Mouse (Mus musculus) MEL (cell line): Measurements from ENCODE around the gene AC124108.1. TPM values are rescaled to one million over a fixed set of nuclear protein-coding genes. Genes with fewer than 3 reads are reported as not detected.

Experiments used
- DNase-seq: peaks from one replicate; pipeline ENCODE4 v3.0.0; 2011; ENCODE audit warnings: low read depth, low spot score
- H3K27ac ChIP-seq: 2 replicates; pipeline ENCODE4 v1.5.1; 2012; ENCODE audit warnings: low read depth, mild to moderate bottlenecking, control low read depth, low read length, moderate library complexity; ENCODE audit not compliant: control insufficient read depth
- H3K27me3 ChIP-seq, 2 experiments: fragments of 150-350 bp in 1 of 2; sonication (generic) in 1 of 2; 2 replicates each; pipeline ENCODE4 v1.6.1; 2012; ENCODE audit warnings: low read length in 2 of 2, mild to moderate bottlenecking in 2 of 2, improper control_type of control experiment in 1 of 2, moderate library complexity in 1 of 2; ENCODE audit not compliant: insufficient read depth in 2 of 2, control insufficient read depth in 1 of 2
- H3K36me3 ChIP-seq, 2 experiments: 2 replicates each; pipeline ENCODE4 v1.6.1; 2012 to 2014; ENCODE audit warnings: low read length in 2 of 2, improper control_type of control experiment in 1 of 2, inconsistent platforms in 1 of 2, mild to moderate bottlenecking in 1 of 2; ENCODE audit not compliant: insufficient read depth in 2 of 2, control insufficient read depth in 1 of 2
- H3K4me1 ChIP-seq, 2 experiments: fragments of 150-350 bp in 1 of 2; sonication (generic) in 1 of 2; 2 replicates each; pipeline ENCODE4 v1.6.1; 2012; ENCODE audit warnings: low read length in 2 of 2, improper control_type of control experiment in 1 of 2, mild to moderate bottlenecking in 1 of 2; ENCODE audit not compliant: insufficient read depth in 2 of 2, control insufficient read depth in 1 of 2
- H3K4me3 ChIP-seq, 2 experiments: fragments of 150-350 bp in 1 of 2; sonication (generic) in 1 of 2; 2 replicates each; pipeline ENCODE4 v1.5.1; 2012; ENCODE audit warnings: low read depth in 2 of 2, low read length in 2 of 2, mild to moderate bottlenecking in 2 of 2, moderate library complexity in 2 of 2, control low read depth in 1 of 2, improper control_type of control experiment in 1 of 2; ENCODE audit not compliant: control insufficient read depth in 1 of 2, insufficient read depth in 1 of 2
- H3K79me2 ChIP-seq: 2 replicates; pipeline ENCODE4 v1.6.1; 2012; ENCODE audit warnings: mild to moderate bottlenecking, low read length, moderate library complexity; ENCODE audit not compliant: control insufficient read depth, poor library complexity, insufficient read depth
- H3K9ac ChIP-seq: 2 replicates; pipeline ENCODE4 v1.6.1; 2012; ENCODE audit warnings: low read depth, mild to moderate bottlenecking, control low read depth, low read length, moderate library complexity; ENCODE audit not compliant: control insufficient read depth, poor library complexity, severe bottlenecking
- H3K9me3 ChIP-seq: fragments of 150-350 bp; sonication (generic); replicated peaks from 2 replicates; pipeline ENCODE4 v1.6.1; 2012; ENCODE audit warnings: mild to moderate bottlenecking, low read length, improper control_type of control experiment, moderate library complexity; ENCODE audit not compliant: insufficient read depth
- BHLHE40 ChIP-seq: IDR thresholded peaks from 2 replicates; pipeline ENCODE4 v1.6.1; 2012; ENCODE audit warnings: low read depth, mild to moderate bottlenecking, inconsistent platforms, low read length, improper control_type of control experiment, borderline replicate concordance
- CHD2 ChIP-seq: IDR thresholded peaks from 2 replicates; pipeline ENCODE4 v1.6.1; 2011; ENCODE audit warnings: low read length, improper control_type of control experiment
- E2F4 ChIP-seq: IDR thresholded peaks from 2 replicates; pipeline ENCODE4 v1.6.1; 2011; ENCODE audit warnings: low read depth, low read length, improper control_type of control experiment, borderline replicate concordance
- ELF1 ChIP-seq: IDR thresholded peaks from 2 replicates; pipeline ENCODE4 v1.6.1; 2014; ENCODE audit warnings: low read depth, mild to moderate bottlenecking, inconsistent platforms, low read length, improper control_type of control experiment, moderate library complexity
- ETS1 ChIP-seq: IDR thresholded peaks from 2 replicates; pipeline ENCODE4 v1.6.1; 2012; ENCODE audit warnings: low read depth, mild to moderate bottlenecking, inconsistent platforms, low read length, improper control_type of control experiment, moderate library complexity
- GATA1 ChIP-seq: IDR thresholded peaks from 2 replicates; pipeline ENCODE4 v1.6.1; 2011; ENCODE audit warnings: low read depth, low read length, improper control_type of control experiment
- HCFC1 ChIP-seq: IDR thresholded peaks from 2 replicates; pipeline ENCODE4 v1.6.1; 2012; ENCODE audit warnings: low read depth, mild to moderate bottlenecking, inconsistent platforms, low read length, improper control_type of control experiment, moderate library complexity
- KAT2A ChIP-seq: conservative IDR thresholded peaks from 2 replicates; pipeline ENCODE4 v1.6.1; 2012; ENCODE audit warnings: low read depth, low read length, improper control_type of control experiment, inconsistent platforms
- MXI1 ChIP-seq: IDR thresholded peaks from 2 replicates; pipeline ENCODE4 v1.6.1; 2011; ENCODE audit warnings: mild to moderate bottlenecking, low read depth, low read length, improper control_type of control experiment
- MYC ChIP-seq: IDR thresholded peaks from 2 replicates; pipeline ENCODE4 v1.6.1; 2011; ENCODE audit warnings: low read depth, mild to moderate bottlenecking, low read length, improper control_type of control experiment, moderate library complexity
- NELFE ChIP-seq: IDR thresholded peaks from 2 replicates; pipeline ENCODE4 v1.6.1; 2011; ENCODE audit warnings: low read depth, low read length, improper control_type of control experiment
- POLR2A ChIP-seq, 2 experiments: IDR thresholded peaks; 2 replicates each; pipeline ENCODE4 v1.6.1; 2011 to 2012; ENCODE audit warnings: low read length in 2 of 2, mild to moderate bottlenecking in 2 of 2, control low read depth in 1 of 2, improper control_type of control experiment in 1 of 2, low read depth in 1 of 2, moderate library complexity in 1 of 2; ENCODE audit not compliant: control insufficient read depth in 1 of 2, insufficient read depth in 1 of 2, poor library complexity in 1 of 2
- POLR2AphosphoS5 ChIP-seq: IDR thresholded peaks from 2 replicates; pipeline ENCODE4 v1.6.1; 2012; ENCODE audit warnings: low read depth, borderline replicate concordance, mild to moderate bottlenecking, inconsistent platforms, low read length, moderate library complexity, mixed read lengths
- SIN3A ChIP-seq: IDR thresholded peaks from 2 replicates; pipeline ENCODE4 v1.6.1; 2012; ENCODE audit warnings: low read length, improper control_type of control experiment, inconsistent platforms
- SMC3 ChIP-seq: IDR thresholded peaks from 2 replicates; pipeline ENCODE4 v1.6.1; 2011; ENCODE audit warnings: low read depth, low read length, improper control_type of control experiment
- TAL1 ChIP-seq: IDR thresholded peaks from 2 replicates; pipeline ENCODE4 v1.6.1; 2012; ENCODE audit warnings: mild to moderate bottlenecking, inconsistent platforms, low read length, moderate library complexity, mixed read lengths
- TCF12 ChIP-seq: IDR thresholded peaks from 2 replicates; pipeline ENCODE4 v1.6.1; 2014; ENCODE audit warnings: low read depth, mild to moderate bottlenecking, inconsistent platforms, low read length, improper control_type of control experiment, moderate library complexity
- UBTF ChIP-seq: IDR thresholded peaks from 2 replicates; pipeline ENCODE4 v1.6.1; 2012; ENCODE audit warnings: low read depth, mild to moderate bottlenecking, inconsistent platforms, low read length, improper control_type of control experiment, moderate library complexity, borderline replicate concordance; ENCODE audit not compliant: insufficient read depth
- ZC3H11A ChIP-seq: IDR thresholded peaks from 2 replicates; pipeline ENCODE4 v1.6.1; 2012; ENCODE audit warnings: low read depth, mild to moderate bottlenecking, inconsistent platforms, low read length, improper control_type of control experiment
- ZKSCAN1 ChIP-seq: IDR thresholded peaks from 2 replicates; pipeline ENCODE4 v1.6.1; 2012; ENCODE audit warnings: low read depth, mild to moderate bottlenecking, inconsistent platforms, low read length, improper control_type of control experiment, moderate library complexity
- ZNF384 ChIP-seq: IDR thresholded peaks from 2 replicates; pipeline ENCODE4 v1.6.1; 2012; ENCODE audit warnings: low read depth, mild to moderate bottlenecking, inconsistent platforms, low read length, improper control_type of control experiment
- polyA plus RNA-seq, 2 experiments: library from polyadenylated mRNA; stranded (reverse) in 1 of 2; unstranded in 1 of 2; fragments of >175 nt in 1 of 2; fragments of >200 nt in 1 of 2; gene quantifications; 2 replicates each; pipeline versions ENCODE4 v1.2.1 to v1.2.4; 2012; ENCODE audit warnings: low replicate concordance in 2 of 2, low read depth in 1 of 2; ENCODE audit not compliant: insufficient read length in 2 of 2, insufficient read depth in 1 of 2, missing spikeins in 1 of 2
- total RNA-seq: library from RNA; depleted of rRNA; stranded (reverse); fragments of 300-350 nt; gene quantifications from 2 replicates; pipeline ENCODE4 v1.2.3, GENCODE M21; 2012

The AC124108.1 gene
- total and polyA plus RNA-seq, 3 experiments: not detected

DNA sequence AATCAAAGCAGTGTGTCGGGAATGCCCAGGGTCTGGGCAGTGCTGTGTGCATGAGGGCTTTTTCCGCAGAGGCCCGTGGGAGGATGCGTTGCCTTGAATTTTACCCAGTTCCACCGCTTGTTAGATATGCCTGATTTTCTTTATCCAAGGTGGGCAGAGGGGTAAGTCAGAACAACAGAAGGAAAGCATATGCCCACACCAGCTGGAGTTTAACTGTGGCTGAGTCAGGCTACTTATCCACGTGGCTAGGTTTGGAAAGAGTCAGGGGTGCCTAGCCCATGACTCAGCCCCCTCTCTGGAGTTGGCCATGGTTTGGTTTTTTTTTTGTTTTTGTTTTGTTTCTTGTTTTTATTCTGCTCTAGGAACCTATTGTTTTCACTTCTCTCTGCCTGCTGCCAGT is 8.0 kb downstream of the AC124108.1 start:
- Histone ChIP-seq H3K79me2 (no peaks in the 10 kb centered on the region), H3K9me3 (no peaks in the 10 kb centered on the region), H3K4me1 (no peaks in the 10 kb centered on the region), H3K9ac (no peak overlapping the region), H3K27me3 (peaks cover 17 to 28% of the 10 kb centered on the region in 2 experiments), H3K4me3 (no peak overlapping the region), H3K36me3 (no peaks in the 10 kb centered on the region), H3K27ac (no peak overlapping the region)
- DNase-seq: no peak
- no peak for TF ChIP-seq E2F4
- TF ChIP-seq KAT2A: no peak
- no peak for TF ChIP-seq POLR2A (IDR thresholded peaks at IDR 0.05; ENCODE audit: control insufficient read depth in 1 of 2, insufficient read depth in 1 of 2, low read depth in 1 of 2, low read length in 2 of 2, poor library complexity in 1 of 2)
- TF ChIP-seq TAL1: no peak
- TF ChIP-seq POLR2AphosphoS5: no peak

GRCm38 (mm10) chr1:132199934-132200333 is 8.7 kb downstream of the AC124108.1 start:
- no peaks in the 10 kb centered on the region for H3K4me1 ChIP-seq
- H3K36me3 ChIP-seq: no peaks in the 10 kb centered on the region
- TF ChIP-seq SIN3A (no peak), SMC3 (no peak)
- H3K4me3 ChIP-seq: no peak overlapping the region
- no peaks in the 10 kb centered on the region for H3K9me3 ChIP-seq
- no peak for DNase-seq
- H3K27me3 ChIP-seq: peaks cover 23 to 34% of the 10 kb centered on the region in 2 experiments
- H3K79me2 ChIP-seq: no peaks in the 10 kb centered on the region
- no peak overlapping the region for H3K9ac ChIP-seq
- H3K27ac ChIP-seq: no peak overlapping the region

- Histone ChIP-seq H3K36me3 (no peaks in the 10 kb centered on the region), H3K4me3 (no peak overlapping the region), H3K9me3 (no peaks in the 10 kb centered on the region), H3K79me2 (no peaks in the 10 kb centered on the region), H3K4me1 (no peaks in the 10 kb centered on the region), H3K27me3 (peaks cover 28 to 36% of the 10 kb centered on the region in 2 experiments), H3K27ac (no peak overlapping the region), H3K9ac (no peak overlapping the region)
- TF ChIP-seq KAT2A (no peak), POLR2AphosphoS5 (no peak), UBTF (no peak), ETS1 (no peak), ZC3H11A (no peak), SMC3 (no peak), GATA1 (no peak), TCF12 (no peak), ZNF384 (no peak), MYC (no peak), ZKSCAN1 (no peak), NELFE (no peak), TAL1 (no peak), BHLHE40 (no peak), MXI1 (no peak), HCFC1 (no peak), CHD2 (no peak), ELF1 (no peak)
- DNase-seq: no peak
Measured at GRCm38 (mm10) chr1:132200562-132201510, 9.6 kb downstream of the AC124108.1 start.
